In the genomic region with DNA sequence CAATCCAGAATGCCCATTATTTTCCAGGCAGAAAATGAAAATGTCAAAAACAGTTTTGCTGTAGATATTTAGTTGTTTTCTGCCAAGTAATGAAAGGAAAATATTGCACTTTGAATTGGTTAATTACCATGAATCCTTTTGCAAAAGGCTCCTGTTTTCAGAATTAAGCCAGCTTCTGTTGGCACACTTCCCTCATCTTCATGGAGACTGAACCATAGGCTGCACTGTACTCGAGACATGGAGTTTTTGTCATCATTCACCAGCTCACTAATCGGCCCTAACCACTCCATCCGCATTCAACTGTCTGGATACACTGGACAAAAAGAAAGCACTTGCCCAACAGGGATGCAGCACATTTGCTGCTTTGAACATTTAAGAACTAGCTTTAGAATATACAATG, we compare ENCODE assay signal across 24 mouse cellular contexts.
DNase-seq lines count a peak whose midpoint lies in the region; ATAC-seq and TF ChIP-seq lines count a peak whose summit lies in the region.
"Had no signal": no experiment of that assay in that cellular context is flagged by ENCODE, and none has a peak within 500 bp of the region (broad histone marks: within the 10 kb centered on the region; RNA-seq: fewer than 3 reads in every experiment).

No protein-coding gene starts in this region.

- no peak for ATAC-seq in hindbrain, embryonic 13.5 days (ENCODE audit: low FRiP score)
- no peak for ATAC-seq in hindbrain, embryonic 16.5 days
- no peak for ATAC-seq in lung, embryonic 14.5 days (ENCODE audit: insufficient read depth)
- ATAC-seq in kidney, embryonic 15.5 days (replicated peaks; ENCODE audit: low FRiP score), result no peak
- ATAC-seq: inflammation-experienced regulatory T-cells, adult 6 months; liver, embryonic 12.5 days had no signal

- no peaks in the 10 kb centered on the region for H3K27me3 ChIP-seq in hindbrain, embryonic 13.5 days
- no peaks in the 10 kb centered on the region for H3K27me3 ChIP-seq in hindbrain, embryonic 16.5 days (replicated peaks; ENCODE audit: control insufficient read depth, insufficient read depth, low read length)
- H3K27me3 ChIP-seq in lung, embryonic 14.5 days (ENCODE audit: insufficient read depth, low read length), result no peaks in the 10 kb centered on the region
- no peaks in the 10 kb centered on the region for H3K27me3 ChIP-seq in kidney, embryonic 15.5 days
- H3K27me3 ChIP-seq: embryonic facial prominence, embryonic 13.5 days; liver, embryonic 12.5 days; megakaryocyte, embryonic 14.5 days; neural tube, embryonic 12.5 days had no signal

- H3K4me2 ChIP-seq in hindbrain, embryonic 13.5 days, result no peak overlapping the region
- H3K4me2 ChIP-seq in hindbrain, embryonic 16.5 days (ENCODE audit: low read length), result no peak overlapping the region
- H3K4me2 ChIP-seq in lung, embryonic 14.5 days, result no peak overlapping the region
- no peak overlapping the region for H3K4me2 ChIP-seq in kidney, embryonic 15.5 days
- H3K4me2 ChIP-seq: embryonic facial prominence, embryonic 13.5 days; liver, embryonic 12.5 days; neural tube, embryonic 12.5 days had no signal

- peak overlapping the region; percentile 26; the same call in 1 of the 2 replicates for H3K27ac ChIP-seq in hindbrain, embryonic 13.5 days
- no peak overlapping the region for H3K27ac ChIP-seq in hindbrain, embryonic 16.5 days (ENCODE audit: low read depth, low read length)
- H3K27ac ChIP-seq in lung, embryonic 14.5 days (ENCODE audit: low read depth), result no peak overlapping the region
- no peak overlapping the region for H3K27ac ChIP-seq in kidney, embryonic 15.5 days
- H3K27ac ChIP-seq: embryonic facial prominence, embryonic 13.5 days; heart, embryonic 10.5 days; kidney, postnatal 0 days; liver, embryonic 12.5 days; neural tube, embryonic 12.5 days had no signal

- no peak for TF ChIP-seq CTCF in lung, embryonic 14.5 days (IDR thresholded peaks at IDR 0.05; ENCODE audit: low read depth)

- H3K9ac ChIP-seq in hindbrain, embryonic 13.5 days, result no peak overlapping the region
- H3K9ac ChIP-seq in hindbrain, embryonic 16.5 days (ENCODE audit: low read depth, low read length), result no peak overlapping the region
- H3K9ac ChIP-seq in lung, embryonic 14.5 days, result no peak overlapping the region
- no peak overlapping the region for H3K9ac ChIP-seq in kidney, embryonic 15.5 days
- H3K9ac ChIP-seq: embryonic facial prominence, embryonic 13.5 days; liver, embryonic 12.5 days; neural tube, embryonic 12.5 days had no signal

- H3K36me3 ChIP-seq in hindbrain, embryonic 13.5 days, result no peaks in the 10 kb centered on the region
- H3K36me3 ChIP-seq in hindbrain, embryonic 16.5 days (ENCODE audit: control insufficient read depth, insufficient read depth, low read length), result no peaks in the 10 kb centered on the region
- no peaks in the 10 kb centered on the region for H3K36me3 ChIP-seq in lung, embryonic 14.5 days (ENCODE audit: insufficient read depth)
- H3K36me3 ChIP-seq in kidney, embryonic 15.5 days, result no peaks in the 10 kb centered on the region
- H3K36me3 ChIP-seq: embryonic facial prominence, embryonic 13.5 days; heart, embryonic 10.5 days; liver, embryonic 12.5 days; neural tube, embryonic 12.5 days had no signal

- peak; percentile 33 to 40 for DNase-seq in cerebellum, postnatal 10 days
- DNase-seq in cerebellum, postnatal 14 days, result no peak
- DNase-seq in lung, embryonic 14.5 days, result peak; percentile 4
- DNase-seq in lung, postnatal 36 days, result no peak
- DNase-seq in brain, adult 2 months (ENCODE audit: low read depth, low spot score), result peak; percentile 33
- DNase-seq: adrenal gland, postnatal 36 days; cerebellum, adult 11-12 months; gastrocnemius, postnatal 10 days; heart, postnatal 4 days; kidney, adult 18-20 months; lung, adult 2 months; retina, postnatal 1 day; right cerebral cortex, postnatal 25 days; spleen, adult 18-20 months had no signal

- no peak overlapping the region for H3K4me3 ChIP-seq in hindbrain, embryonic 13.5 days
- H3K4me3 ChIP-seq in hindbrain, embryonic 16.5 days (ENCODE audit: low read length), result no peak overlapping the region
- H3K4me3 ChIP-seq in lung, embryonic 14.5 days (ENCODE audit: low read depth, low read length), result no peak overlapping the region
- H3K4me3 ChIP-seq in kidney, embryonic 15.5 days (replicated peaks), result no peak overlapping the region
- H3K4me3 ChIP-seq: embryonic facial prominence, embryonic 13.5 days; heart, embryonic 10.5 days; liver, embryonic 12.5 days; megakaryocyte, embryonic 14.5 days; neural tube, embryonic 12.5 days had no signal

- no peaks in the 10 kb centered on the region for H3K9me3 ChIP-seq in hindbrain, embryonic 13.5 days
- no peaks in the 10 kb centered on the region for H3K9me3 ChIP-seq in hindbrain, embryonic 16.5 days (ENCODE audit: control insufficient read depth, low read length)
- H3K9me3 ChIP-seq in lung, embryonic 14.5 days (ENCODE audit: low read depth, low read length), result no peaks in the 10 kb centered on the region
- no peaks in the 10 kb centered on the region for H3K9me3 ChIP-seq in kidney, embryonic 15.5 days (replicated peaks)
- H3K9me3 ChIP-seq: embryonic facial prominence, embryonic 13.5 days; heart, embryonic 10.5 days; liver, embryonic 12.5 days; megakaryocyte, embryonic 14.5 days; neural tube, embryonic 12.5 days had no signal

- peaks cover 3% of the 10 kb centered on the region; the same call in 1 of the 2 replicates for H3K4me1 ChIP-seq in hindbrain, embryonic 13.5 days (replicated peaks)
- no peaks in the 10 kb centered on the region for H3K4me1 ChIP-seq in hindbrain, embryonic 16.5 days (ENCODE audit: control insufficient read depth, insufficient read depth, low read depth, low read length)
- H3K4me1 ChIP-seq in lung, embryonic 14.5 days (ENCODE audit: insufficient read depth), result no peaks in the 10 kb centered on the region
- H3K4me1 ChIP-seq in kidney, embryonic 15.5 days, result no peaks in the 10 kb centered on the region
- H3K4me1 ChIP-seq: embryonic facial prominence, embryonic 13.5 days; heart, embryonic 10.5 days; liver, embryonic 12.5 days; neural tube, embryonic 12.5 days had no signal

- WGBS in hindbrain, embryonic 13.5 days, result 64% methylated on average over 3 of the region's 3 CpGs
- 35% methylated on average over 3 of the region's 3 CpGs for WGBS in hindbrain, embryonic 16.5 days
- WGBS in lung, embryonic 14.5 days, result 56% methylated on average over 3 of the region's 3 CpGs
- 80% methylated on average over 3 of the region's 3 CpGs for WGBS in kidney, embryonic 15.5 days

Comparison
In these comparisons a context has a peak if more than half of its experiments do, and no peak if none do; other contexts are left out.
1. DNase-seq: peak in cerebellum, postnatal 10 days (2 of 2), lung, embryonic 14.5 days (single experiment) and brain, adult 2 months (single experiment); none in cerebellum, postnatal 14 days (0 of 2) and lung, postnatal 36 days (single experiment).